Mouse (Mus musculus): ENCODE data around the gene Fbxo7. TPM values are rescaled to one million over a fixed set of nuclear protein-coding genes. Genes with fewer than 3 reads are reported as not detected.

Gene Fbxo7
- total RNA-seq, 2 experiments from 2014 or later: 14.4 to 15.3 TPM

DNA sequence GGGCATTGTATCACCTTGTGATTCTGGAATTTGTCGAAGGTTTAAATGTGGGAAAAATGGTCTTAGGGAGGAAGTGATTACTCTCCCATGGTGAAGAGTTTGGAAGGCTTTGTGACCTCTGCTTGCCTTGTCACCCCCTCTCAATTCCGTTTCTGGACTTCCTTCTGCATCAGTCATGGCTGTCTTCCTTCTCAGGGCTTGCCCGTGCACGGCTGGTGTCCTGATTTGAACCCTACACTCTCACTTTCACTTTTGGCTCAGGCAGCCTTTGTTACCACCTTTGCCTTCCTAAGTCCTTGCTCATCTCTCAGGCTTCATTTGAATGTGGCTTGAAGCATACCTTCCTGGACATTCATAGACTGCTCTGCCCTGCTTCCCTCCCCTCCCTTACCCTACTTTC is 52.4 kb downstream of the Fbxo7 start:
- no peak for DNase-seq
- intact Hi-C loops (cut with DNase I): no loop called here

GRCm38 (mm10) chr10:86074971-86075711 is 53.4 kb downstream of the Fbxo7 start:
- DNase-seq: peak in 1 of 2 experiments; percentile 24
- intact Hi-C loops (cut with DNase I): no loop called here

- DNase-seq: no peak
- intact Hi-C loops (cut with DNase I): no loop called here
Observed at GRCm38 (mm10) chr10:86077272-86077671, 55.5 kb downstream of the Fbxo7 start.

DNA sequence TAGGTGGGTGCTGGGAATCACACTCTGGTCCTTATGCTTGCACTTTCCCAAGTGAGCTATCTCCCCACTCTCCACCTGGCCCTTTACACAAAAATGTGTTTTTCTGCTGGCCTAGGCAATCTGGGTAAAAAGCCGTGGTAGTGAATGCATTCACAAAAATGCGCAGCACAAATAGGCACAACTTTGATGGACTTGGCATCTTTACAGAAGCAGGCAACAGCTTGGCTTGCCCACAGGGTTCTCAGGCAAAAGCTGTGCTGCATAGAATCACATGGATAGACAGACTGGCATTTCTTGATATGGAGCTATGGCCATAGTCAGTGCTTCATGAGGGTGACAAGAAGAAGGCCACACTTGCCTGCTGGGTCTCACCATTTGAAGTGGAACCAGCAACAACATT is 57.0 kb downstream of the Fbxo7 start:
- no peak for DNase-seq
- intact Hi-C loops (cut with DNase I): no loop called here

DNA sequence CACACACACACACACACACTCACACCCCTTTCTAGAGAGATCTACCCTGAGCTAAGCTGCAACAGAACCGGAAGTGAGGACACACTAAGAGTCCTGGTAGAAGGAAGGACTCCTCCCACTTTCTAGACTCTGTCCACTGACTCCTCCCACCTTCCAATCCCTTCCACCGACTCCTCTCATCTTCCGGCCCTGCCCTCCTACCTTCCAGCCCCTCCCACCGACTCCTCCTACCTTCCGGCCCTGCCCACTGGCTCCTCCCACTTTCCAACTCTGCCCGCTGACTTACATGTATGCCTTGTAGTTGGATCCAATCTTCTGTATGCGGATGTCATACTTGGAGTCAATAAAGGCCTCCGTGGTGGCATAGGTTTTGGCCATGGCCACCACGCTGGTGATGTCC is 58.1 kb downstream of the Fbxo7 start:
- no peak for DNase-seq
- intact Hi-C loops (cut with DNase I): no loop called here

- intact Hi-C loops (cut with DNase I): no loop called here
- peak; percentile 20 to 39 for DNase-seq
Observed at GRCm38 (mm10) chr10:86091919-86092318, 70.1 kb downstream of the Fbxo7 start.

- peak; percentile 13 to 39 for DNase-seq
Observed at GRCm38 (mm10) chr10:86093109-86094035, 71.6 kb downstream of the Fbxo7 start.

DNA sequence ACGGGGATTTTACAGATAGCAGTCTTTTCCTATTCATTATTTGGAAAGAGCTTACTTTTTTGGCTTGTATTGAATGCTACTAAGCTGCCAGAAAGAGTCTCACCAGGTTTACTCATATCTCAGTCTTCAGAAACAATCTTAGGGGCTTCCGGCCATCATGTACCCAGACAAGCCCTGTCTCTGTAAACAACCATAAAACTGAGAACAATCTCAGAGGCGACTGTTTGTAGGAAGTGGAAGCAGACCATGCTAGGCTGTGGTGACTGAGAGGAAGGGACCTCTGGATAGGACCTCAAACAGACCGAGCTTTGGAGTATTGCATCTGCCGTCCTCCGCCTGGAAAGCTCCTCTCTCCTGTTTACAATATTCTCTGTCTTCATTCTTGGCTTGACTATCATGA is 76.6 kb downstream of the Fbxo7 start:
- no peak for DNase-seq
- intact Hi-C loops (cut with DNase I): no loop called here

More at GRCm38 (mm10) chr10:86093109-86094035, 71.6 kb downstream of the Fbxo7 start:
- intact Hi-C loops (cut with DNase I): no loop called here

- intact Hi-C loops (cut with DNase I): no loop called here
Observed at GRCm38 (mm10) chr10:86100281-86100851, 78.6 kb downstream of the Fbxo7 start.

More at GRCm38 (mm10) chr10:86100281-86100851, 78.6 kb downstream of the Fbxo7 start:
- peak; percentile 39 to 48 for DNase-seq

Other genes with a start within 250 kb of the Fbxo7 start
- gene Pwp1, start 192.5 kb upstream of the Fbxo7 start, total RNA-seq (2021): 10 to 100 TPM; 13.3 to 13.7 TPM
- gene Prdm4, start 104.8 kb upstream of the Fbxo7 start, total RNA-seq (2021): 10 to 100 TPM; 11.3 to 15.6 TPM
- not detected for gene Ascl4, start 94.3 kb upstream of the Fbxo7 start, total RNA-seq (2021)
- 10 to 100 TPM; 71.2 to 73.5 TPM for gene Rtcb, start 64.1 kb upstream of the Fbxo7 start, total RNA-seq (2021)
- not detected for gene Bpifc, start 10.1 kb upstream of the Fbxo7 start, total RNA-seq (2021)

Data from heart, postnatal 14 days (tissue).